Mouse (Mus musculus) heart, embryonic 14.5 days (tissue): ENCODE results near the gene Plek2. TPM values are rescaled to one million over a fixed set of nuclear protein-coding genes. Genes with fewer than 3 reads are reported as not detected.

ENCODE experiments used
- ATAC-seq: fragments of 200-750 bp; cut with Nextera tagmentation; 2 replicates; pipeline ENCODE4 v1.8.0; 2017; ENCODE audit warnings: low read depth, moderate TSS enrichment; ENCODE audit not compliant: insufficient number of reproducible peaks, insufficient read depth, low FRiP score
- H3K27ac ChIP-seq, 2 experiments: fragments of 200-500 bp in 1 of 2; fragments of 300-500 bp in 1 of 2; sonication (generic) in 1 of 2; replicated peaks in 1 of 2; 2 replicates each; pipeline ENCODE4 v1.5.1; 2012 to 2014; ENCODE audit warnings: low read depth in 2 of 2, low read length in 2 of 2, control low read depth in 1 of 2, mild to moderate bottlenecking in 1 of 2, mixed read lengths in 1 of 2; ENCODE audit not compliant: control insufficient read depth in 1 of 2, insufficient read depth in 1 of 2
- H3K27me3 ChIP-seq: fragments of 300-500 bp; sonication (generic); 2 replicates; pipeline ENCODE4 v1.6.1; 2014; ENCODE audit warnings: mild to moderate bottlenecking, low read length, control low read depth; ENCODE audit not compliant: control insufficient read depth, insufficient read depth
- H3K36me3 ChIP-seq: fragments of 300-500 bp; sonication (generic); 2 replicates; pipeline ENCODE4 v1.6.1; 2014; ENCODE audit warnings: mild to moderate bottlenecking, control low read depth, low read length, mixed read lengths; ENCODE audit not compliant: control insufficient read depth, insufficient read depth
- H3K4me1 ChIP-seq, 2 experiments: fragments of 200-500 bp in 1 of 2; fragments of 300-500 bp in 1 of 2; sonication (generic) in 1 of 2; 2 replicates each; pipeline ENCODE4 v1.6.1; 2012 to 2014; ENCODE audit warnings: low read length in 2 of 2, control low read depth in 1 of 2, mixed read lengths in 1 of 2; ENCODE audit not compliant: control insufficient read depth in 2 of 2, insufficient read depth in 2 of 2
- H3K4me2 ChIP-seq: fragments of 300-500 bp; sonication (generic); 2 replicates; pipeline ENCODE4 v1.6.1; 2014; ENCODE audit warnings: mild to moderate bottlenecking, low read length
- H3K4me3 ChIP-seq, 2 experiments: fragments of 200-500 bp in 1 of 2; fragments of 300-500 bp in 1 of 2; sonication (generic) in 1 of 2; 2 replicates each; pipeline ENCODE4 v1.5.1; 2012 to 2014; ENCODE audit warnings: low read length in 2 of 2, mild to moderate bottlenecking in 2 of 2, control low read depth in 1 of 2, low read depth in 1 of 2, moderate library complexity in 1 of 2; ENCODE audit not compliant: control insufficient read depth in 1 of 2, insufficient read depth in 1 of 2
- H3K9ac ChIP-seq: fragments of 300-500 bp; sonication (generic); 2 replicates; pipeline ENCODE4 v1.6.1; 2014; ENCODE audit warnings: mild to moderate bottlenecking, low read length
- H3K9me3 ChIP-seq: fragments of 300-500 bp; sonication (generic); 2 replicates; pipeline ENCODE4 v1.6.1; 2016; ENCODE audit warnings: low read length, control low read depth; ENCODE audit not compliant: control insufficient read depth
- WGBS: fragments of 180-500 bp; shearing (Covaris S2); extraction: QIAGEN DNeasy Blood & Tissue Kit; methylation state at CpG from one replicate; pipeline ENCODE4 v1.1.7; 2014; 5-methylcytosine and 5-hydroxymethylcytosine counted together
- polyA plus RNA-seq: library from polyadenylated mRNA; unstranded; fragments of >200 nt; fragmentation: Nextera tagmentation; extraction: Ambion mirVana; gene quantifications from 2 replicates; pipeline ENCODE4 v1.2.1, GENCODE M21; 2014

Gene Plek2
- polyA plus RNA-seq, 1 experiment from 2014 or later = 2.1 TPM

DNA sequence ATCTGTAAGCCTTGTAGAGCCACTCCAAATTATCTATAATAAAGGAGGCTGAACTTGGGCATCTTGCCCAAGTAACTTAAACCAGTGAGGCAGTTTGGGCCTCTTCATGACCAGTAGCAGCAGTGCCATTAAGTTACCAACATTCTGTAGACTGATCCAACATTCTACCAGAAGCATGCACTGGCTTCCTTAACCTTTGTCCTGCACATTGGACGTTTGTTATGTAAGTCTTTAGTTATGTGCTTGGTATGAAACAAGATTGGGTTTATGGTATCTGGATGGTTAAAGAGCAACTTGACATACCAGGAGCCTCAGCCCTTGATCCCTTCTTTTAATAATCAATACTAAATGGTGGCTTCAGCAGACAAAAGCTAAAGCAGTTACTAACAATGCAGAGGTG, 16.7 kb downstream of the Plek2 start:
- Histone ChIP-seq H3K4me2 (no peak overlapping the region), H3K4me1 (peaks cover 0 to 14% of the 10 kb centered on the region in 2 experiments; a peak in 3 of 4 replicates), H3K27me3 (no peaks in the 10 kb centered on the region), H3K9ac (no peak overlapping the region), H3K4me3 (no peak overlapping the region), H3K27ac (no peak overlapping the region), H3K36me3 (peaks cover 25% of the 10 kb centered on the region), H3K9me3 (peaks cover 5% of the 10 kb centered on the region; the same call in 1 of the 2 replicates)
- no peak for ATAC-seq
- WGBS = 63% methylated on average over 1 of the region's 1 CpGs

GRCm38 (mm10) chr12:78874581-78874980, 32.2 kb downstream of the Plek2 start:
- no peaks in the 10 kb centered on the region for H3K27me3 ChIP-seq
- peaks cover 76% of the 10 kb centered on the region for H3K36me3 ChIP-seq
- H3K4me1 ChIP-seq = no peaks in the 10 kb centered on the region
- H3K9me3 ChIP-seq = no peaks in the 10 kb centered on the region
- no peak for ATAC-seq
- no peak overlapping the region for H3K4me2 ChIP-seq
- no peak overlapping the region for H3K9ac ChIP-seq
- no peak overlapping the region for H3K4me3 ChIP-seq
- WGBS = 97% methylated on average over 3 of the region's 3 CpGs
- H3K27ac ChIP-seq = no peak overlapping the region

GRCm38 (mm10) chr12:78868115-78868514, 38.6 kb downstream of the Plek2 start:
- no peak for ATAC-seq
- Histone ChIP-seq H3K27ac (no peak overlapping the region), H3K9me3 (no peaks in the 10 kb centered on the region), H3K27me3 (no peaks in the 10 kb centered on the region), H3K4me2 (no peak overlapping the region), H3K36me3 (peaks cover 50% of the 10 kb centered on the region), H3K9ac (no peak overlapping the region), H3K4me1 (peaks cover 0 to 2% of the 10 kb centered on the region in 2 experiments; a peak in 2 of 4 replicates), H3K4me3 (no peak overlapping the region)
- WGBS = 84% methylated on average over 1 of the region's 1 CpGs

- Histone ChIP-seq H3K36me3 (peaks cover 36% of the 10 kb centered on the region), H3K27me3 (no peaks in the 10 kb centered on the region), H3K4me1 (peaks cover 2 to 9% of the 10 kb centered on the region in 2 experiments; a peak in 2 of 4 replicates), H3K9me3 (no peaks in the 10 kb centered on the region), H3K27ac (no peak overlapping the region), H3K4me2 (no peak overlapping the region), H3K9ac (no peak overlapping the region), H3K4me3 (no peak overlapping the region)
- ATAC-seq = no peak
- WGBS = 97% methylated on average over 1 of the region's 1 CpGs
Observed at GRCm38 (mm10) chr12:78865434-78865833, 41.3 kb downstream of the Plek2 start.

GRCm38 (mm10) chr12:78862254-78862730, 44.5 kb downstream of the Plek2 start:
- Histone ChIP-seq H3K36me3 (peaks cover 10% of the 10 kb centered on the region), H3K4me1 (peaks cover 2 to 20% of the 10 kb centered on the region in 2 experiments; a peak in 3 of 4 replicates), H3K4me2 (peak overlapping the region; percentile 70), H3K27ac (peak overlapping the region; percentile 85 to 96), H3K27me3 (no peaks in the 10 kb centered on the region), H3K9me3 (no peaks in the 10 kb centered on the region), H3K9ac (peak overlapping the region; percentile 93), H3K4me3 (peak overlapping the region; percentile 83 to 91)
- WGBS = under 1% methylated on average over 22 of the region's 22 CpGs
- ATAC-seq = no peak; the same call in 1 of the 2 replicates

- ATAC-seq = peak; percentile 100
- peak within 1 kb of the TSS; percentile 83 to 97 for H3K4me3 ChIP-seq
- WGBS = under 1% methylated on average over 54 of the region's 55 CpGs
Observed at GRCm38 (mm10) chr12:78861496-78862253, 45.1 kb downstream of the Plek2 start, which contains the start of the genes Atp6v1d and Eif2s1. Gene Atp6v1d (minus strand): TSS chr12:78861638. Gene Eif2s1 (plus strand): TSS chr12:78861819.

DNA sequence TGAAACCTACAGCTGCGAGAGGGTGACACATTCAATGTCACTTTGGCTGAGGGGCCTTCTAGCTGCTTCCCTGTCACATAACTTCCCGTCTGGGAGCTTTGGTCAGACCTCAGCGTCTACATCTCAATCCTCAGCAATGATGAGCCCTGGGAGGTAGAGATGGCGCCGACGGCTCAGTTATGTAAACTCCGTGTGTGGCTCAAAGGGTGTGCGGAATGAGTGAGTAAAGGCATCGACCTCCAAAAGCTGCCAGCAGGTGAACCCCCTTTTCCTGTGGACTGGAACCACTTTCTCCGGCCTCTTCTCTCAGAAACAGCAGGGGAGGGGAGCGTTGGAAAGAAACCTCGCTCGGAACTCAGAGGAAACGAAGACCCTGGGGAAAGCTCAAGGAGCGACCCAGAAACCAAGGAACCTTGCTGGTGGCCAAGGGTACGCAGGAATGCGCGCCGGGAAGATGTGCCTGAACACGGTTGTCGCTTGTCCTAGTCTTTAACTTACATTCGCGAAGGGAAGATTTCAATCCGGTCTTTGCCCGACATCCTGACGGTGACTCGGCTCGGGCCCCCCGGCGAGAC, 45.8 kb downstream of the Plek2 start:
- Histone ChIP-seq H3K9ac (peak overlapping the region; percentile 85), H3K4me3 (peak overlapping the region; percentile 83 to 97), H3K9me3 (no peaks in the 10 kb centered on the region), H3K4me1 (peaks cover 2 to 20% of the 10 kb centered on the region in 2 experiments; a peak in 3 of 4 replicates), H3K27me3 (no peaks in the 10 kb centered on the region), H3K4me2 (peak overlapping the region; percentile 90), H3K36me3 (peaks cover 14% of the 10 kb centered on the region), H3K27ac (peak overlapping the region; percentile 55 to 82)
- under 1% methylated on average over 30 of the region's 30 CpGs for WGBS
- ATAC-seq = peak; percentile 1; the same call in 1 of the 2 replicates

More at GRCm38 (mm10) chr12:78861496-78862253, 45.1 kb downstream of the Plek2 start, which contains the start of the genes Atp6v1d and Eif2s1:
- Histone ChIP-seq H3K36me3 (peaks cover 8% of the 10 kb centered on the region), H3K9ac (peak within 1 kb of the TSS; percentile 93), H3K9me3 (no peaks in the 10 kb centered on the region), H3K27ac (peak within 1 kb of the TSS; percentile 85 to 96), H3K4me1 (peaks cover 2 to 20% of the 10 kb centered on the region in 2 experiments; a peak in 3 of 4 replicates), H3K27me3 (no peaks in the 10 kb centered on the region), H3K4me2 (peak within 1 kb of the TSS; percentile 90)
